Mouse (Mus musculus): ENCODE data around the gene Socs4.
"Not testable (repeated sequence)": the region's sequence is repeated elsewhere in the genome, so short reads cannot be mapped to it uniquely, and the experiment has no call there.

The Socs4 gene

DNA sequence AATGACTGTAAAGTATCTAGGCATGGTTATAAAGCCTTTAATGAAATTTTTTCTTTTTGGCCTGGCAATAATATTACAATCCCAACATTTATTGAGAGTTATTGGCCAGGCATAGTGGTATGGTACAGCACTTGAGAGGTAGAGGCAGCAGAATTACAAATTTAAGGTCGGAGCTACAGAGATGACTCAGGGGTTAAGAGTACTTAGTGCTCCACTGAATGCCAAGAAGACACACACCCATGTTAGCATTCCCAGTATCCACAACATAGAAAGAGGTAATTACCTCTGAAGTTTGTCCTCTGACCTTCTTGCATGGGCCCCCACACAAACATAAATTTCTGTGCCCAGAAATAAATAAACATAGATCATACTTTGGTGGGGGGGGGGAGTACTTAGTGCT lies 32.3 kb downstream of the Socs4 start:
- peaks cover 64% of the 10 kb centered on the region for H3K4me1 ChIP-seq (replicated peaks; ENCODE audit: low read depth, low read length)
- no peak overlapping the region for H3K4me3 ChIP-seq (replicated peaks; ENCODE audit: low read length)
- no peaks in the 10 kb centered on the region for H3K27me3 ChIP-seq (ENCODE audit: insufficient read depth, low read length)
- peaks cover 83% of the 10 kb centered on the region for H3K36me3 ChIP-seq (ENCODE audit: insufficient read depth, low read length)
- H3K9me3 ChIP-seq (ENCODE audit: low read length) = no peaks in the 10 kb centered on the region
- TF ChIP-seq CTCF (conservative IDR thresholded peaks at IDR 0.05; ENCODE audit: low read length) (no peak), POU5F1 (IDR thresholded peaks at IDR 0.05; ENCODE audit: borderline replicate concordance, low read length) (no peak), NANOG (IDR thresholded peaks at IDR 0.05; ENCODE audit: borderline replicate concordance, low read length) (no peak)

DNA sequence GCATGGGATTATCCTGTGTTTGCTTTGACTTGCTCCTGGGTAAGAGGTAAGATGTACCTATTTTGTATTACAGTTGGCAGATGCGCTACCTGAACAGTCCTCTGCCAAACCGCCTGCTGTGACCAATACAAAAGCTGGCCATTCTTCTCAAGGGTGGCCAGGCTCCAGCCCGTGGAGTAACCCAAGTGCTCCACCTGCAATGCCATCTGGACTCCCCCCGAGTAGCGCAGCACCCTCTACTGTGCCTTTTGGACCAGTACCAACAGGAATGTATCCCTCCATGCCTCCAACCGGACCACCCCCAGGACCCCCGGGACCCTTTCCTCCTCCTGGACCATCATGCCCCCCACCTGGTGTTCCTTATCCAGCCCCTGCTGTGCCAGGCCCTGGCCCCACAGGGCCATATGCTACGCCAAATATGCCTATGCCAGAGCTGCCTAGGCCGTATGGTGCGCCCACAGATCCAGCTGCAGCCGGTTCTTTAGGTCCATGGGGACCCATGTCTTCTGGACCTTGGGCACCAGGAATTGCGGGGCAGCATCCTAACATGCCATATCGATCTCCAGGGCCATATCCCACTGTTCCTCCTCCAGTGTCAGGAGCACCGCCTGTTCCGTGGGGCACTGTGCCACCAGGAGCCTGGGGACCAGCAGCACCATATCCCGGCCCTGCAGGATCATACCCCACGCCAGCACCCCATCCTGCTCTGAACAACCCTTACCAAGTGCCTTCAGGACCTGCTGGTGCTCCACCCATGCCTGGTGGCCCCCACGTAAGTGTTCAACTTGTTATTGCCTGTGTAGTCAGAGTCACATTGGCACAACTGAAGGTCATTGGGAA lies 33.8 kb downstream of the Socs4 start:
- H3K36me3 ChIP-seq (ENCODE audit: insufficient read depth, low read length) = peaks cover 83% of the 10 kb centered on the region
- peak overlapping the region; percentile 63 for H3K4me3 ChIP-seq (replicated peaks; ENCODE audit: low read length)
- no peak for TF ChIP-seq CTCF (conservative IDR thresholded peaks at IDR 0.05; ENCODE audit: low read length)
- no peak for TF ChIP-seq POU5F1 (IDR thresholded peaks at IDR 0.05; ENCODE audit: borderline replicate concordance, low read length)
- TF ChIP-seq NANOG (IDR thresholded peaks at IDR 0.05; ENCODE audit: borderline replicate concordance, low read length) = no peak
- H3K4me1 ChIP-seq (replicated peaks; ENCODE audit: low read depth, low read length) = peaks cover 54% of the 10 kb centered on the region
- no peaks in the 10 kb centered on the region for H3K9me3 ChIP-seq (ENCODE audit: low read length)
- no peaks in the 10 kb centered on the region for H3K27me3 ChIP-seq (ENCODE audit: insufficient read depth, low read length)

DNA sequence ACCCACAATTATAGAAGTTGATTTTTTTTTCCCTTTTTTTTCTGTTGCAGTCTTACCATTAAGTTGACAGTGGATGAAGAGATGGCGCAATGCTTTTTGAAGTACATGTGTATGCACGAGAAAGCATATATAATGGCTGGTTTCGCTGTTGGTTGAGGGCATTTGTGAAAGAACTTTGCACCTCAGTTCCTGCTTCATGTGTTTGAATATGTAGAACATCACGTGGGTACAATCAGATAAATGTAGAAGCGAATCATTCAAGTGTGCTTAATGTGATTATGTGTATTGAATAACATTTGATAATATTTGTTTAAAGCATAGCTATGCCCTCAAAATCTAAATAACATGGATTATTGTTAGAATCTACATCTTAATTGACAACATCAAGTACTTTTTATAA lies 42.6 kb downstream of the Socs4 start:
- TF ChIP-seq POU5F1 (IDR thresholded peaks at IDR 0.05; ENCODE audit: borderline replicate concordance, low read length) (no peak), CTCF (conservative IDR thresholded peaks at IDR 0.05; ENCODE audit: low read length) (no peak), NANOG (IDR thresholded peaks at IDR 0.05; ENCODE audit: borderline replicate concordance, low read length) (no peak)

DNA sequence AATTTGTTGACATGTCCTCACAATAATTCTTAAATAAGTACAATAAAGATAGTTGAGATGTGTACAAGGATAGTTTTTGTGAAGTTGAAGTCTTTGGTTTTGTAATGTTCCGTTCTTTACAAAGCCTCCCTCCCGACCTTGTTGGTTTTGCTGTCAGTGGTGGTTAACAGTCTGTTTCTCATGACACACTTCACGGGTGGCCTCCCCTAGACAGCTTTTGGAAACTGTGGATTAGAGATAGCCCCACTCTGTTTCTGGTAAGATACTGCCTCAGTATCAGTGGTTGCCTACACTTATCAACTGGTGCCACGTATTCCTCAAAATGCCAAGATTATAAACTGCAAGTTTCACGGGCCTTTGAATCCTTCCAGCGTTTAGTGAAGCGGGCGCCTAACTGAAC lies 44.9 kb downstream of the Socs4 start:
- not testable (repeated sequence) for H3K9me3 ChIP-seq (ENCODE audit: low read length); H3K27me3 ChIP-seq (ENCODE audit: insufficient read depth, low read length); H3K4me3 ChIP-seq (replicated peaks; ENCODE audit: low read length)
- H3K4me1 ChIP-seq (replicated peaks; ENCODE audit: low read depth, low read length) = peaks cover 23% of the 10 kb centered on the region
- H3K36me3 ChIP-seq (ENCODE audit: insufficient read depth, low read length) = peaks cover 71% of the 10 kb centered on the region

More for the DNA sequence above, 42.6 kb downstream of the Socs4 start:
- Histone ChIP-seq H3K4me1 (replicated peaks; ENCODE audit: low read depth, low read length) (peaks cover 14% of the 10 kb centered on the region), H3K9me3 (ENCODE audit: low read length) (no peaks in the 10 kb centered on the region), H3K27me3 (ENCODE audit: insufficient read depth, low read length) (no peaks in the 10 kb centered on the region), H3K36me3 (ENCODE audit: insufficient read depth, low read length) (peaks cover 74% of the 10 kb centered on the region), H3K4me3 (replicated peaks; ENCODE audit: low read length) (no peak overlapping the region)

DNA sequence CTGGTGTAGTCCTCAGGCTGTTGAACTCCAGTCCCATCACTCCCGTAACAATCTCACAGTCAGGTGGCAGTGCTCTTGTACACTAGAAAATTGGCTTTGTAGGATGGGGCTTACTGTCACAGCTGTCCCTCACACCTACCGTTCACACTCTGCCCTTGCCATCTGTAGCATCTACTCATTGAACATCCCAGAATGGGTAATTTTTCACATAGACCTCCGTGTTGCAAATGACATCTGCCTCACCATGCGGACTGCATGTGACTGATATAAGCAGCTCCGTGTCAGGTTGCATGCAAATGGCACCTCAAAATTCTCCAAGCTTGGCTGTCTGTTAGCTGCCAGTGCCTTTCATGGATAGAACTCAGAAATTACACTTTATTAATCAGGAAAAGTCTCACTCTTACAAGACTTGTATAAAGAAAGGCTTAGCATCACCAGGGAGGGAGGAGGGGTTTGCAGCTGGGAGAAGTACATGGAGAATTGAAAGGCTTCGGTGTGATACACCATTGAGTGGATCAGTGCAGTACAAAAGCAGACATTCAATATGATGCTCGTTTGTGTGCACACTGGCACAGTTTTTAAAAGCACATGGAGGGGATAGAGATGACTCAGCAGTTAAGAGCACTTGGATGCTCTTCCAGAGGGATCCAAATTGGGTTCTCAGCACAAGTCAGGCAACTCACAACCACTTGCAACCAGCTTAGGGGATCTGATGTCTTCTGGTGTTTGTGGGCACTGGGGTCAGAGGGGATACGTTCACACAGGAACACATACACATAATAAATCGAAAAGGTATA lies 49.4 kb downstream of the Socs4 start:
- Histone ChIP-seq H3K27me3 (ENCODE audit: insufficient read depth, low read length) (no peaks in the 10 kb centered on the region), H3K9me3 (ENCODE audit: low read length) (no peaks in the 10 kb centered on the region), H3K4me1 (replicated peaks; ENCODE audit: low read depth, low read length) (peaks cover 37% of the 10 kb centered on the region), H3K4me3 (replicated peaks; ENCODE audit: low read length) (no peak overlapping the region), H3K36me3 (ENCODE audit: insufficient read depth, low read length) (peaks cover 33% of the 10 kb centered on the region)
- no peak for TF ChIP-seq NANOG (IDR thresholded peaks at IDR 0.05; ENCODE audit: borderline replicate concordance, low read length)
- TF ChIP-seq CTCF (conservative IDR thresholded peaks at IDR 0.05; ENCODE audit: low read length) = no peak
- TF ChIP-seq POU5F1 (IDR thresholded peaks at IDR 0.05; ENCODE audit: borderline replicate concordance, low read length) = no peak

DNA sequence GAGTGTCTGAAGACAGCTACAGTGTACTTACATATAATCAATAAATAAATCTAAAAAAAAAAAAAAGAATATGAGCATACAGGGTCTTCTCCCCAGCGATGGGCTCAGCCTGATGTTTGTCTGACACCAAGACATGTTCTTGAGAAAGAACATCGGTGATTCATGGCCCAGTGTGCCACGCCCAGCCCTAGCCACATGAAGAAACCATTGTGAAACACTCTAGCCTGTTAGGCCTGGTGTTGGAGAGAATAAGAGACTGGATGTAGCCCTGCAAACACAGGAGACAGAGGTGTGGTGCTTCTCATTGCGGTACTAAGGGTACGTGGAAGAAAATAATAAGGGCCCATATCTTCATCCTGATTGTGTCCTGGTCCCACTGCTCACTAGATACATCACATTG lies 50.6 kb downstream of the Socs4 start:
- peaks cover 45% of the 10 kb centered on the region for H3K4me1 ChIP-seq (replicated peaks; ENCODE audit: low read depth, low read length)
- TF ChIP-seq CTCF (conservative IDR thresholded peaks at IDR 0.05; ENCODE audit: low read length) (no peak), NANOG (IDR thresholded peaks at IDR 0.05; ENCODE audit: borderline replicate concordance, low read length) (no peak), POU5F1 (IDR thresholded peaks at IDR 0.05; ENCODE audit: borderline replicate concordance, low read length) (no peak)

DNA sequence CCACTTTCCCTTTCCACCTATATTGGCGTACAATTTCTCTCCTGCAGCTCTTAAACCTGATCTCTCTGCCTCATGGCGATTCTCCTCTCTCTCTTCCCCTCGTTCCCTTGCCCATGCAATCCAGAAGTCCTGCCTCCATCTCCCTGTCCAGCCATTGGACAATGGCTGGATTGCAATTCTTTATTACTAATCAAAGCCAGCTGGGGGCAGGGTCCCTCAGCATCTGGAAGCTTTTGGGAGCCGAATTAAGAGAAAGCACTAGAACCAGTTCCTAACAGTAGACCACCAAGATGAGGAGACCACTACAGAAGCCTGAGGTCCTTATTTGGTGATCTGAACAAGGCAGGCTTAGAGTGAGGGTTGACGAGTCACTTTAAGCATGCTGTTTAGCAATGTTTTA lies 55.2 kb downstream of the Socs4 start:
- TF ChIP-seq CTCF (conservative IDR thresholded peaks at IDR 0.05; ENCODE audit: low read length) = no peak
- 0 out of 2 replicates have a peak, but pooled peaks have one; percentile 10 for TF ChIP-seq NANOG (IDR thresholded peaks at IDR 0.05; ENCODE audit: borderline replicate concordance, low read length)
- no peak for TF ChIP-seq POU5F1 (IDR thresholded peaks at IDR 0.05; ENCODE audit: borderline replicate concordance, low read length)
- no peaks in the 10 kb centered on the region for H3K27me3 ChIP-seq (ENCODE audit: insufficient read depth, low read length)
- no peaks in the 10 kb centered on the region for H3K9me3 ChIP-seq (ENCODE audit: low read length)

More for the DNA sequence above, 50.6 kb downstream of the Socs4 start:
- Histone ChIP-seq H3K36me3 (ENCODE audit: insufficient read depth, low read length) (peaks cover 29% of the 10 kb centered on the region), H3K27me3 (ENCODE audit: insufficient read depth, low read length) (no peaks in the 10 kb centered on the region), H3K9me3 (ENCODE audit: low read length) (no peaks in the 10 kb centered on the region), H3K4me3 (replicated peaks; ENCODE audit: low read length) (peak overlapping the region; percentile 71)

DNA sequence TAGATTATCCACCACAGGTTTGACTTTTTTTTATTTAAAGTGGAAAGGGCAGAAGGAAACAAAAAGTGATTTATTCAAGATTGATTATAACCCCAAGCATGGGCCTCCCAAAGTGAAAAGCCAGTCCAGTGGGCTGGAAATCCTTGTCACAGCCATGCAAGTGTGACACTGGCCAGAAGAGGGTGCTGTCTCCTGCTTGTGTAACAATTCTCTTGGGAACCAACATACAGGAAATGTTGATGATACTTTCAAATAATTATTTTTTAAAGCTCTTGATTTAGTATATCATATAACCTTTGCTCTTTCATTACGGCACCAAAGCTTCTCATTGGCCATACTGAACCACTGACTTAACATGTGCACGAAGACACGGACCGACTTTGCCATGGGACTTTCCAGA lies 58.1 kb downstream of the Socs4 start:
- no peaks in the 10 kb centered on the region for H3K9me3 ChIP-seq (ENCODE audit: low read length)
- H3K4me1 ChIP-seq (replicated peaks; ENCODE audit: low read depth, low read length) = peaks cover 31% of the 10 kb centered on the region
- no peak for TF ChIP-seq NANOG (IDR thresholded peaks at IDR 0.05; ENCODE audit: borderline replicate concordance, low read length)
- no peak for TF ChIP-seq POU5F1 (IDR thresholded peaks at IDR 0.05; ENCODE audit: borderline replicate concordance, low read length)
- peak; percentile 74 for TF ChIP-seq CTCF (conservative IDR thresholded peaks at IDR 0.05; ENCODE audit: low read length)
- no peak overlapping the region for H3K4me3 ChIP-seq (replicated peaks; ENCODE audit: low read length)
- H3K27me3 ChIP-seq (ENCODE audit: insufficient read depth, low read length) = no peaks in the 10 kb centered on the region
- no peaks in the 10 kb centered on the region for H3K36me3 ChIP-seq (ENCODE audit: insufficient read depth, low read length)

More for the DNA sequence above, 55.2 kb downstream of the Socs4 start:
- peaks cover 35% of the 10 kb centered on the region for H3K4me1 ChIP-seq (replicated peaks; ENCODE audit: low read depth, low read length)
- H3K4me3 ChIP-seq (replicated peaks; ENCODE audit: low read length) = no peak overlapping the region
- H3K36me3 ChIP-seq (ENCODE audit: insufficient read depth, low read length) = no peaks in the 10 kb centered on the region
